Mouse (Mus musculus) myocyte (in vitro differentiated cells): ENCODE measurements around the gene Dpf2.
A peak's percentile ranks its signal among the peaks of the same experiment; 100 is the strongest.

ENCODE experiments used
- CEBPB ChIP-seq: IDR thresholded peaks from 2 replicates; pipeline ENCODE4 v1.6.1; 2011; ENCODE audit warnings: mild to moderate bottlenecking, moderate library complexity; ENCODE audit not compliant: poor library complexity, insufficient read depth, severe bottlenecking
- E2F4 ChIP-seq: IDR thresholded peaks from one replicate; pipeline ENCODE4 v1.6.1; 2011; ENCODE audit warnings: mild to moderate bottlenecking, control low read depth, moderate library complexity; ENCODE audit not compliant: insufficient read depth
- MAX ChIP-seq: IDR thresholded peaks from one replicate; pipeline ENCODE4 v1.6.1; 2011; ENCODE audit warnings: low read depth, mild to moderate bottlenecking, control low read depth
- MYOG ChIP-seq, 3 experiments: IDR thresholded peaks; one replicate each; pipeline ENCODE4 v1.6.1; 2011; ENCODE audit warnings: control low read depth in 2 of 3, low read depth in 2 of 3, mild to moderate bottlenecking in 2 of 3; ENCODE audit not compliant: insufficient read length in 2 of 3, control insufficient read depth in 1 of 3, insufficient read depth in 1 of 3
- POLR2A ChIP-seq: IDR thresholded peaks from one replicate; pipeline ENCODE4 v1.6.1; 2011; ENCODE audit warnings: low read depth, mild to moderate bottlenecking, control low read depth, moderate library complexity; ENCODE audit not compliant: insufficient read length
- POLR2AphosphoS2 ChIP-seq: IDR thresholded peaks from one replicate; pipeline ENCODE4 v1.6.1; 2011; ENCODE audit warnings: low read depth, control low read depth; ENCODE audit not compliant: insufficient read length
- REST ChIP-seq: IDR thresholded peaks from one replicate; pipeline ENCODE4 v1.6.1; 2011; ENCODE audit warnings: mild to moderate bottlenecking, control low read depth, moderate library complexity; ENCODE audit not compliant: insufficient read depth, insufficient read length
- TCF12 ChIP-seq: IDR thresholded peaks from one replicate; pipeline ENCODE4 v1.6.1; 2011; ENCODE audit warnings: mild to moderate bottlenecking, control low read depth; ENCODE audit not compliant: poor library complexity, insufficient read depth, severe bottlenecking
- USF1 ChIP-seq: IDR thresholded peaks from one replicate; pipeline ENCODE4 v1.6.1; 2011; ENCODE audit warnings: low read depth, mild to moderate bottlenecking, control low read depth, moderate library complexity

DNA sequence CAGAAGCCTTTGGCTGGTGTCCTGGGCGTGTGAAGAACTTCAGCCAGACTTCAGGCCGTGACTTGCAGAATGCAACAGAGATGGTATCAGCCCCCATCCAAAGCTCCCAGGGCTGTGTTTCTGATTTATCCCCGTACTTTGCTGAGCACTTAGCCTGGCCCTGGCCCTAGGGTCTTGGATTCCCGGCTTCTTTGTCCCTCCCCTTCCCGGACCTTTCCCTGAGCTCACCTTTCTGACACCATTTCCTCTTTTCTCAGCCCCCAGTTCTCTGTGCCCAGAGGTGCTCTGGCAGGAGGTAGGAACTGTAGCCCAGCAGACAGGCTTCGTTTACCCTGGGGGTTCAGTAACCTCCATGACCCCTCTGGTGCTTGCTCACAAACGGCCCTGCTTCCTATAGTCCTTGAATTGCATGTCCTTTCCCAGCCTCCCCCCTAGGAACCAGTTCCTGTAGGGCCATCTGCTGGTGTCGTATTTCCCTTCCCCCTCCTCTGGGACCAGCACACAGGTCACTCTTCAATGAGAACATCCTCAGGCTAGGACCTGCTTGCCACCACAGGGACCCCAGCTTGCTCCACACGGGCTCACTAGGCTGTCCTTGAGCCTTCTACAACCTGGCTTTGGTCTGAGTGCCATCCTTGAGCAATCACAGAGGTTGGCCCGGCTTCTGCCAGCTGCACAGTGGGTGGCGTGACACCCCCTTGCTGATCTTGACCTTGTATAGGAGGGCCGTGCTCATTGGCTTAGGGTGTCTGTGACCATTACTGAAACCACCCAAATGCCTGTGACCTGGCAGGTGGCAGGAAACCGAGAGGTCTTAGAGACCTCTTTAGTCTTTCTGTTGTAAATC is 63.8 kb downstream of the Dpf2 start:
- TF ChIP-seq POLR2A (peak; percentile 74), E2F4 (no peak), POLR2AphosphoS2 (peak; percentile 78), TCF12 (no peak), CEBPB (peak; percentile 66), MAX (no peak), MYOG (IDR thresholded peaks at IDR 0.05; ENCODE audit: control insufficient read depth in 1 of 3, insufficient read depth in 1 of 3, insufficient read length in 2 of 3, low read depth in 2 of 3) (peak in 1 of 3 experiments; percentile 77), USF1 (no peak), REST (no peak)
